Comparison of ENCODE assay signal across 9 mouse cellular contexts in the genomic region with DNA sequence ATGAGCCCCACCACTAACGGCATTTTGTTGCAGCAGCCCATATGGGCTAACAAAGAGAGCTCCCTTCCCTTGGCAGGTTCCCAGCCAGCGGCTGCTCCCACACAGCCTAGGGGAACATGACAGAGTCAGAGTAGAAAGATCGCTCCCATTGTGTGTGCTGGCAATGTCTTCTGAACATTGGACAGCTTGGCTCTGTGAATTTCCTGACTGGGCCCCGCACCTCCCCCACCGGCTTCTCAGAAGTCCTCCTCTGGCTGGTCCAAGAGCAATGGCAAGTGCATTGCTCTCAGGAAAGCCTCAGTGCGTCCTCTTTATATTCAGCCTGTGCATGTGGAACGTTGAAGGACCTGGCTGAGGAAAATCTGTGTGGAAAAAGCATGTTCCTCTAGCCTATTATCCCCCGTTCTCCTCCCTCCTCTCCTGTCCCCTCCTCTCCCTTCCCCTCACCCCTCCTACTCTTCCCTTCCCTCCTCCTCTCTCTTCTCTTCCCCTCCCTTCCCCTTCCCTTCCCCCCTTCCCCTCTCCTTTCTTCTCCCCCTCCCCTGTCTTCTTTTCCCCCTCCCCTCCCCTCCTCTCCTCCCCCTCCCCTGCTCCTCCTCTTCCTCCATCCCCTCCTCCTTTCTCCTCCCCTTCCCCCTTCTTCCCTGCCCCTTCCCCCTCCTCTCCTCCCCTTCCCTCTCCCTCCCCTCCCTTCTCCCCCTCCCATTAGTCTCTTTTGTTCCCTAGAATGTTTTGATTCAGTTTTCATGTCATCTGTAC. TPM values are rescaled to one million over a fixed set of nuclear protein-coding genes. Genes with fewer than 3 reads are reported as not detected.
A peak's percentile ranks its signal among the peaks of the same experiment; 100 is the strongest.
DNase-seq lines count a peak whose midpoint lies in the region; ATAC-seq and TF ChIP-seq lines count a peak whose summit lies in the region.
"Had no signal": no experiment of that assay in that cellular context is flagged by ENCODE, and none has a peak within 500 bp of the region (broad histone marks: within the 10 kb centered on the region; RNA-seq: fewer than 3 reads in every experiment).

No protein-coding gene starts in this region.

- H3K36me3 ChIP-seq in forebrain, embryonic 14.5 days (ENCODE audit: control insufficient read depth, insufficient read depth, low read length) = peaks cover 8% of the 10 kb centered on the region
- H3K36me3 ChIP-seq in heart, embryonic 15.5 days = peaks cover 9% of the 10 kb centered on the region
- peaks cover 9% of the 10 kb centered on the region for H3K36me3 ChIP-seq in lung, embryonic 14.5 days (ENCODE audit: insufficient read depth)

- H3K27me3 ChIP-seq in forebrain, embryonic 14.5 days (replicated peaks; ENCODE audit: control insufficient read depth, insufficient read depth, low read length) = no peaks in the 10 kb centered on the region
- no peaks in the 10 kb centered on the region for H3K27me3 ChIP-seq in heart, embryonic 15.5 days
- no peaks in the 10 kb centered on the region for H3K27me3 ChIP-seq in lung, embryonic 14.5 days (ENCODE audit: insufficient read depth, low read length)

- peak overlapping the region; percentile 53; the same call in 1 of the 2 replicates for H3K9ac ChIP-seq in forebrain, embryonic 14.5 days (ENCODE audit: low read length)
- H3K9ac ChIP-seq in heart, embryonic 15.5 days = no peak overlapping the region
- H3K9ac ChIP-seq in lung, embryonic 14.5 days = no peak overlapping the region

- H3K4me2 ChIP-seq in forebrain, embryonic 14.5 days (ENCODE audit: low read length) = peak overlapping the region; percentile 29
- H3K4me2 ChIP-seq in heart, embryonic 15.5 days = no peak overlapping the region; the same call in 1 of the 2 replicates
- H3K4me2 ChIP-seq in lung, embryonic 14.5 days = peak overlapping the region; percentile 27

- TF ChIP-seq CTCF in lung, embryonic 14.5 days (IDR thresholded peaks at IDR 0.05; ENCODE audit: low read depth) = no peak

- peak; percentile 84 to 87 for DNase-seq in cerebellum, postnatal 10 days
- DNase-seq in cerebellum, adult 11 months = no peak
- DNase-seq in forebrain, embryonic 14.5 days (ENCODE audit: low spot score) = peak; percentile 96
- peak; percentile 81 for DNase-seq in kidney, postnatal 14 days
- peak; percentile 77 for DNase-seq in lung, embryonic 14.5 days
- DNase-seq in right cerebral cortex, adult 18-20 months = peak; percentile 82
- DNase-seq in urinary bladder, adult 18-20 months (ENCODE audit: low spot score in 2 of 2) = no peak

- peak; percentile 97 for ATAC-seq in forebrain, embryonic 14.5 days
- peak; percentile 83 for ATAC-seq in heart, embryonic 15.5 days (replicated peaks; ENCODE audit: insufficient number of reproducible peaks, insufficient read depth, low FRiP score, low read depth)
- peak; percentile 82 for ATAC-seq in lung, embryonic 14.5 days (ENCODE audit: insufficient read depth)

- 7% methylated on average over 8 of the region's 8 CpGs for WGBS in forebrain, embryonic 14.5 days
- 32% methylated on average over 8 of the region's 8 CpGs for WGBS in heart, embryonic 15.5 days
- 24% methylated on average over 8 of the region's 8 CpGs for WGBS in lung, embryonic 14.5 days

- peaks cover 14% of the 10 kb centered on the region for H3K4me1 ChIP-seq in forebrain, embryonic 14.5 days (ENCODE audit: control insufficient read depth, insufficient read depth, low read length)
- H3K4me1 ChIP-seq in heart, embryonic 15.5 days (replicated peaks) = peaks cover 10% of the 10 kb centered on the region
- H3K4me1 ChIP-seq in lung, embryonic 14.5 days (ENCODE audit: insufficient read depth) = peaks cover 2% of the 10 kb centered on the region; the same call in 1 of the 2 replicates

- H3K4me3 ChIP-seq in forebrain, embryonic 14.5 days (ENCODE audit: low read depth, low read length) = no peak overlapping the region
- no peak overlapping the region for H3K4me3 ChIP-seq in heart, embryonic 15.5 days
- no peak overlapping the region for H3K4me3 ChIP-seq in lung, embryonic 14.5 days (ENCODE audit: low read depth, low read length)
- H3K4me3 ChIP-seq: erythroblast, embryonic 14.5 days had no signal

- no peaks in the 10 kb centered on the region for H3K9me3 ChIP-seq in forebrain, embryonic 14.5 days (replicated peaks; ENCODE audit: control insufficient read depth, low read length)
- H3K9me3 ChIP-seq in heart, embryonic 15.5 days (replicated peaks) = no peaks in the 10 kb centered on the region
- H3K9me3 ChIP-seq in lung, embryonic 14.5 days (ENCODE audit: low read depth, low read length) = no peaks in the 10 kb centered on the region

- H3K27ac ChIP-seq in forebrain, embryonic 14.5 days (ENCODE audit: low read depth, low read length) = peak overlapping the region; percentile 99
- peak overlapping the region; percentile 76 for H3K27ac ChIP-seq in heart, embryonic 15.5 days
- H3K27ac ChIP-seq in lung, embryonic 14.5 days (ENCODE audit: low read depth) = peak overlapping the region; percentile 22; the same call in 1 of the 2 replicates

RNA-seq across cellular contexts. Expression of gene Ndufv3, which starts 16.1 kb away (rescaled TPM):
- 377 and 457 TPM in 2 replicates for polyA plus RNA-seq in forebrain, embryonic 14.5 days (2014; fragmentation: Nextera tagmentation; extraction: Ambion mirVana)
- polyA plus RNA-seq in heart, embryonic 15.5 days (2015; fragmentation: Nextera tagmentation; extraction: Ambion mirVana) = 512 and 629 TPM in 2 replicates
- 238 and 257 TPM in 2 replicates for polyA plus RNA-seq in lung, embryonic 14.5 days (2014; fragmentation: Nextera tagmentation; extraction: Ambion mirVana)

RNA-seq across cellular contexts. Expression of gene Wdr4, which starts 16.3 kb away (rescaled TPM):
- polyA plus RNA-seq in forebrain, embryonic 14.5 days (2014; fragmentation: Nextera tagmentation; extraction: Ambion mirVana) = 31.3 and 34.3 TPM in 2 replicates
- 16.7 and 26.0 TPM in 2 replicates for polyA plus RNA-seq in heart, embryonic 15.5 days (2015; fragmentation: Nextera tagmentation; extraction: Ambion mirVana)
- polyA plus RNA-seq in lung, embryonic 14.5 days (2014; fragmentation: Nextera tagmentation; extraction: Ambion mirVana) = 40.5 and 46.3 TPM in 2 replicates

RNA-seq across cellular contexts. Expression of gene Pknox1, which starts 28.5 kb away (rescaled TPM):
- polyA plus RNA-seq in forebrain, embryonic 14.5 days (2014; fragmentation: Nextera tagmentation; extraction: Ambion mirVana) = 36.4 and 36.8 TPM in 2 replicates
- polyA plus RNA-seq in heart, embryonic 15.5 days (2015; fragmentation: Nextera tagmentation; extraction: Ambion mirVana) = 14.0 and 19.9 TPM in 2 replicates
- 53.3 and 54.1 TPM in 2 replicates for polyA plus RNA-seq in lung, embryonic 14.5 days (2014; fragmentation: Nextera tagmentation; extraction: Ambion mirVana)

Comparison
In these comparisons a context has a peak if more than half of its experiments do, and no peak if none do; other contexts are left out.
1. DNase-seq: peak in cerebellum, postnatal 10 days (2 of 2), forebrain, embryonic 14.5 days (single experiment), kidney, postnatal 14 days (single experiment), lung, embryonic 14.5 days (single experiment) and right cerebral cortex, adult 18-20 months (single experiment); none in cerebellum, adult 11 months (single experiment) and urinary bladder, adult 18-20 months (0 of 2).
2. H3K27ac ChIP-seq: peak in every context shown above with its lines; median percentile 99 in forebrain, embryonic 14.5 days; 76 in heart, embryonic 15.5 days; 22 in lung, embryonic 14.5 days.
3. Peak in every context shown above with its lines, with median percentiles within 50 percentile points of each other: ATAC-seq.